Mouse (Mus musculus) embryonic fibroblast, embryonic 13.5 days (primary cell): ENCODE data around the gene Ssbp2.

Source experiments
- CTCF ChIP-seq: IDR thresholded peaks from 2 replicates; pipeline ENCODE4 v1.5.1; 2011; ENCODE audit warnings: mild to moderate bottlenecking, control low read depth, low read length, moderate library complexity, borderline replicate concordance; ENCODE audit not compliant: insufficient read depth
- POLR2A ChIP-seq: IDR thresholded peaks from 2 replicates; pipeline ENCODE4 v1.6.1; 2011; ENCODE audit warnings: low read depth, mild to moderate bottlenecking, control low read depth, low read length, moderate library complexity

DNA sequence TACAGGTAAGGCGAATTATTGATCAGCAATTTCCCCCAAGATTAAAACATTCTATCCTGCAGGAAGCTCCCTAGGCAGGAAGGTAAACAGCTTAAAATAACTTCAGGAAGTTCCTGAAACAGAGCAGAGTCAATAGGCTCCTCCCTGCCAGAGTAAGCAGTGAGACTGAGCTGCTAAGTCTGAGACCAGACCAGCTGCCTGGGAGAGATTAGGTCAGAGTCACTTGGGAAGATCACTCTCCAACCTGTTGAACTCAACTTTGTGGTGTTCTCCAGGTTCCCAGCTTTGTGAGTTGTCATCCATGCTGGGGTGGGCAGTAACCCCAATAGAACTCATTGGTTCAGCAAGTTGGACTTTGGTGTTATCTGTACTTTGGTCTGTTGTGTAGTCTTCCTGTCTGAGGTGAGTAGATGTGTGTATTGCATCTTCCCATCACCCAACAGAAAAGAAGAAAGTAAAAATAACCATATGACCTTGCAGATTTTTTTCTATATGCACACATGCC is 16.6 kb downstream of the Ssbp2 start:
- TF ChIP-seq POLR2A (no peak), CTCF (no peak)
